Mouse (Mus musculus): ENCODE results near the gene E2f2. TPM values are rescaled to one million over a fixed set of nuclear protein-coding genes. Genes with fewer than 3 reads are reported as not detected.

Gene E2f2
- total RNA-seq (2014; fragmentation: Nextera tagmentation) (29.9 and 70.3 TPM in 2 replicates), total RNA-seq (2017) (14.1 and 16.3 TPM in 2 replicates), polyA plus RNA-seq (2012) (45.6 and 45.9 TPM in 2 replicates)

GRCm38 (mm10) chr4:136172011-136172541 is at the start of gene E2f2:
Gene E2f2, plus strand, starts transcription at chr4:136172394.
- Histone ChIP-seq H3K4me1 (ENCODE audit: insufficient read depth, low read depth, low read length) (peaks cover 58% of the 10 kb centered on the region), H3K36me3 (replicated peaks) (peaks cover 36% of the 10 kb centered on the region), H3K9me3 (replicated peaks) (no peaks in the 10 kb centered on the region), H3K4me3 (ENCODE audit: low read depth, low read length) (peak within 1 kb of the TSS; percentile 96), H3K27me3 (ENCODE audit: insufficient read depth, low read length) (no peaks in the 10 kb centered on the region)
- DNase-seq (ENCODE audit: low spot score) (peak; percentile 94), ATAC-seq (ENCODE audit: extremely low read depth, insufficient number of reproducible peaks, low FRiP score, poor library complexity, severe bottlenecking) (no peak)
- TF ChIP-seq CTCF (IDR thresholded peaks at IDR 0.05; ENCODE audit: low read depth, low read length): no peak
- no peak for TF ChIP-seq POLR2AphosphoS5 (IDR thresholded peaks at IDR 0.05; ENCODE audit: insufficient replicate concordance, low read depth, low read length)
- no peak for TF ChIP-seq GATA1 (IDR thresholded peaks at IDR 0.05; ENCODE audit: borderline replicate concordance, low read length)
- no peak for TF ChIP-seq GATA2 (IDR thresholded peaks at IDR 0.05; ENCODE audit: borderline replicate concordance, low read depth, low read length)
- TF ChIP-seq TAL1 (conservative IDR thresholded peaks at IDR 0.05; ENCODE audit: low read depth, low read length): no peak

GRCm38 (mm10) chr4:136123111-136123791 is 48.9 kb upstream of the E2f2 start:
- DNase-seq (ENCODE audit: low spot score) (no peak), ATAC-seq (ENCODE audit: extremely low read depth, insufficient number of reproducible peaks, low FRiP score, poor library complexity, severe bottlenecking) (no peak)
- Histone ChIP-seq H3K9me3 (replicated peaks) (peaks cover 5% of the 10 kb centered on the region), H3K27me3 (ENCODE audit: insufficient read depth, low read length) (peaks cover 19% of the 10 kb centered on the region), H3K36me3 (replicated peaks) (no peaks in the 10 kb centered on the region), H3K4me3 (ENCODE audit: low read depth, low read length) (no peak overlapping the region), H3K4me1 (ENCODE audit: insufficient read depth, low read depth, low read length) (peaks cover 9% of the 10 kb centered on the region)
- TF ChIP-seq GATA1 (IDR thresholded peaks at IDR 0.05; ENCODE audit: borderline replicate concordance, low read length): no peak
- TF ChIP-seq TAL1 (conservative IDR thresholded peaks at IDR 0.05; ENCODE audit: low read depth, low read length): no peak
- TF ChIP-seq CTCF (IDR thresholded peaks at IDR 0.05; ENCODE audit: low read depth, low read length): no peak
- no peak for TF ChIP-seq POLR2AphosphoS5 (IDR thresholded peaks at IDR 0.05; ENCODE audit: insufficient replicate concordance, low read depth, low read length)
- TF ChIP-seq GATA2 (IDR thresholded peaks at IDR 0.05; ENCODE audit: borderline replicate concordance, low read depth, low read length): no peak

GRCm38 (mm10) chr4:136123792-136124161 is 48.4 kb upstream of the E2f2 start:
- H3K27me3 ChIP-seq (ENCODE audit: insufficient read depth, low read length): peaks cover 19% of the 10 kb centered on the region
- no peaks in the 10 kb centered on the region for H3K36me3 ChIP-seq (replicated peaks)
- no peak for ATAC-seq (ENCODE audit: extremely low read depth, insufficient number of reproducible peaks, low FRiP score, poor library complexity, severe bottlenecking)
- no peak for DNase-seq (ENCODE audit: low spot score)
- H3K4me3 ChIP-seq (ENCODE audit: low read depth, low read length): no peak overlapping the region
- H3K4me1 ChIP-seq (ENCODE audit: insufficient read depth, low read depth, low read length): peaks cover 9% of the 10 kb centered on the region
- TF ChIP-seq TAL1 (conservative IDR thresholded peaks at IDR 0.05; ENCODE audit: low read depth, low read length): no peak
- no peak for TF ChIP-seq GATA1 (IDR thresholded peaks at IDR 0.05; ENCODE audit: borderline replicate concordance, low read length)
- TF ChIP-seq POLR2AphosphoS5 (IDR thresholded peaks at IDR 0.05; ENCODE audit: insufficient replicate concordance, low read depth, low read length): no peak
- no peak for TF ChIP-seq CTCF (IDR thresholded peaks at IDR 0.05; ENCODE audit: low read depth, low read length)
- TF ChIP-seq GATA2 (IDR thresholded peaks at IDR 0.05; ENCODE audit: borderline replicate concordance, low read depth, low read length): no peak
- H3K9me3 ChIP-seq (replicated peaks): peaks cover 5% of the 10 kb centered on the region

- DNase-seq (ENCODE audit: low spot score) (no peak), ATAC-seq (ENCODE audit: extremely low read depth, insufficient number of reproducible peaks, low FRiP score, poor library complexity, severe bottlenecking) (no peak)
- Histone ChIP-seq H3K4me1 (ENCODE audit: insufficient read depth, low read depth, low read length) (peaks cover 9% of the 10 kb centered on the region), H3K4me3 (ENCODE audit: low read depth, low read length) (0 out of 2 replicates have a peak overlapping the region, but pooled peaks have one; percentile 13), H3K9me3 (replicated peaks) (peaks cover 5% of the 10 kb centered on the region), H3K36me3 (replicated peaks) (no peaks in the 10 kb centered on the region), H3K27me3 (ENCODE audit: insufficient read depth, low read length) (peaks cover 19% of the 10 kb centered on the region)
- peak; percentile 68; the same call in 1 of the 2 replicates for TF ChIP-seq POLR2AphosphoS5 (IDR thresholded peaks at IDR 0.05; ENCODE audit: insufficient replicate concordance, low read depth, low read length)
- TF ChIP-seq GATA2 (IDR thresholded peaks at IDR 0.05; ENCODE audit: borderline replicate concordance, low read depth, low read length): no peak
Measured at GRCm38 (mm10) chr4:136124581-136124980, 47.6 kb upstream of the E2f2 start.

GRCm38 (mm10) chr4:136125458-136125857 is 46.7 kb upstream of the E2f2 start:
- DNase-seq (ENCODE audit: low spot score) (no peak), ATAC-seq (ENCODE audit: extremely low read depth, insufficient number of reproducible peaks, low FRiP score, poor library complexity, severe bottlenecking) (no peak)
- Histone ChIP-seq H3K9me3 (replicated peaks) (peaks cover 8% of the 10 kb centered on the region), H3K36me3 (replicated peaks) (no peaks in the 10 kb centered on the region), H3K4me1 (ENCODE audit: insufficient read depth, low read depth, low read length) (peaks cover 9% of the 10 kb centered on the region), H3K4me3 (ENCODE audit: low read depth, low read length) (no peak overlapping the region), H3K27me3 (ENCODE audit: insufficient read depth, low read length) (peaks cover 14% of the 10 kb centered on the region)
- TF ChIP-seq GATA1 (IDR thresholded peaks at IDR 0.05; ENCODE audit: borderline replicate concordance, low read length) (no peak), POLR2AphosphoS5 (IDR thresholded peaks at IDR 0.05; ENCODE audit: insufficient replicate concordance, low read depth, low read length) (no peak), TAL1 (conservative IDR thresholded peaks at IDR 0.05; ENCODE audit: low read depth, low read length) (no peak), CTCF (IDR thresholded peaks at IDR 0.05; ENCODE audit: low read depth, low read length) (no peak), GATA2 (IDR thresholded peaks at IDR 0.05; ENCODE audit: borderline replicate concordance, low read depth, low read length) (no peak)

- Histone ChIP-seq H3K9me3 (replicated peaks) (peaks cover 8% of the 10 kb centered on the region), H3K4me3 (ENCODE audit: low read depth, low read length) (no peak overlapping the region), H3K27me3 (ENCODE audit: insufficient read depth, low read length) (peaks cover 17% of the 10 kb centered on the region), H3K4me1 (ENCODE audit: insufficient read depth, low read depth, low read length) (peaks cover 9% of the 10 kb centered on the region), H3K36me3 (replicated peaks) (no peaks in the 10 kb centered on the region)
- TF ChIP-seq TAL1 (conservative IDR thresholded peaks at IDR 0.05; ENCODE audit: low read depth, low read length): no peak
- TF ChIP-seq POLR2AphosphoS5 (IDR thresholded peaks at IDR 0.05; ENCODE audit: insufficient replicate concordance, low read depth, low read length): no peak
- TF ChIP-seq CTCF (IDR thresholded peaks at IDR 0.05; ENCODE audit: low read depth, low read length): no peak
- TF ChIP-seq GATA2 (IDR thresholded peaks at IDR 0.05; ENCODE audit: borderline replicate concordance, low read depth, low read length): no peak
- TF ChIP-seq GATA1 (IDR thresholded peaks at IDR 0.05; ENCODE audit: borderline replicate concordance, low read length): no peak
- DNase-seq (ENCODE audit: low spot score) (no peak), ATAC-seq (ENCODE audit: extremely low read depth, insufficient number of reproducible peaks, low FRiP score, poor library complexity, severe bottlenecking) (no peak)
Measured at GRCm38 (mm10) chr4:136126019-136126418, 46.2 kb upstream of the E2f2 start.

Measured in G1E (cell line).